Mouse (Mus musculus) lung, postnatal 14 days (tissue): ENCODE measurements at regions not wholly inside any gene's neighbourhood (a gene's known extent, or its start where the extent isn't known, plus 50 kb on each side); places are given as distances from the start of the nearest gene placed in this dataset.
A peak's percentile ranks its signal among the peaks of the same experiment; 100 is the strongest.

Experiments
- DNase-seq: peaks from one replicate; pipeline ENCODE4 v3.0.0; 2021

DNA sequence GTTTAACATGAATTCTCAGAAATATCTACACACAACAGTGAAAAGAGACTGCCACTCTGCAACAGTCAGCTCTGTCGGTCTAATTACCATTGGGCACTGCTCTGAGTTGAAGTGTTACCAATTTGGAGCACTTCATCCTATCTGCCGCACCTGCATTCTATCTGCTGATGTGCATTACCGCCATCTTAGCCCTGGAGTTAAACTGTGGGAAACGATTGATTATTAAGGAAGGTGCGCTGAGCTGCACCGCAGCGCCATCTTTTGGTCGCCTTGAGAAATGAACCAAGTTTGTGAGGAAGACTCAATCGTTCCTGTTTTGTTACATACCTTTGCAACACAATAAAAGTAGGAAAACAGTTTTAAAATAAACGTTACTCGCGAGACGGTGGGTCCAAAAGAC lies 110.5 kb downstream of the Rergl start:
- DNase-seq, result no peak

DNA sequence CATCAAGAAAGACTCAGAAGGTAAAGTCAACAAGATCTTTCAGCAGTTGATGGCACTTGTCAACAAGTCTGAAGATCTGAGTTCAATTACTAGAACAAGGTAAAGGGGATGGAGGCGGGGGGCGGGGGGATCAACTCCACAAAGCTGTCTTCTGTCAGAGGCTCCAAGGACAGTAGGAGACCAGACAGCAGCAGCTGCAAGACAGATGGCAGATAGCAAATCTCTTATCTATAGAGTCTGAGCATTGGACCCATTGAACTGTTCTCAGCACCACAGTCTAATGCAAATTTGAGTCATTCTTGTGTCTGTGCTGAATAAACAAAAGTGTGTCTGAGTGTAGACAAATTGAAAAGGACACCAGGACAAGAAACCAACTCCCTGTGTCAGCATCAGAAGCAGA lies 150.8 kb downstream of the Rergl start:
- DNase-seq, result no peak

DNA sequence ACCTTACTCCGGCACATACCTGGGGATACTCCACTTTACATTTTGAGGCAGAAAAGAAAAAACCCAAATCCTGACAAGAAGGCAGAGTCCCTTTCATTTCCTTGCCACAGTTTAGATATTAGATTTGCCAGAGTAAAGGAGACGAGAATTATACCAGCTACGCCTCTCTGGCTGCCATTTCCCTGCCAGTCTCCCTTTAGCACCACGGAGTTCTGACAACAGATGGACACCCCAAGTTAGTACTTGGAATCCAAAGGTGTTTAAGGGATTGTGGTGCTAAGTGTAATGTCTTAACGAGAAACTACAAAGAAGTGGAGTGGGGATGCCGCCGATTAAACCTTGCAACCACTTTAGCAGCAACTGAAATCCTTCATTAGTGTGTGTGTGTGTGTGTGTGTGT lies 176.6 kb downstream of the Rergl start:
- DNase-seq, result no peak

DNA sequence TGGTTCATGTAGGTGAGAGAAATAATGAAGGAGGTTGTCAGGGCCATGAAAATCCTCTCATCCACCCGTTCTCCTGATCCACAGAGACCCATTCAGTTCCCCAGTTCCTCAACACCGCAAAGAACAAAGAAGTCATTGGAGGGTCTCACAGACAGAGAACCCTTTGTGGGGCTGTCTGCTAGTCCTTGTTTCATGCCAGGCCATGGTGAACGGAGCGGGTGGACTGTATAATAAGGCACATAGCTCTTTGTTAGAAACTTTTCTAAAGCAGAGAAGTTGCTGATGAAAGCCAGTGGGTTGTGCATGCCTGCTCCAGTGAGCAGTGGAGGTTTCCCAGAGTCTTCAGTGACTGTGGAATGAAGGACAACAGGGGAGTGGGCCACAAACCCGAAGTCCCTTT lies 194.1 kb downstream of the Rergl start:
- DNase-seq, result no peak

DNA sequence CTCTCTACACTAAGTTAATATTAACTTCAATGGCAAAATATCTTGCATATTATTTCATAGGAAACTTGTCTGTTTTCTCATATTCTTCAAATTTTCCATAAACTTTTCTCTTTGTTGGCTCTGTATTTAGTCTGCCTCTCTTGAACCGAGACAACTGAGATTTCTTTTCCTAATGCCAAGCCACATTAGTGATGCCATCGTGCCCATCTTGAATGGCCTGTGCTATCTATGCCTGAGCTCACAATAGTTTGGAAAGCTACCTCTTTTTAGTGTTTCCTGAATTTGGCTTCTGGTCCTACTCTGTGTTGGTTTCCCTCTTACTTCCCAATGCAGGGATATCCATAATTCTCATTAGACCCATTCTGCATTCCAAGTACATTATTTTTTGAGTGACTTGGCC lies 197.5 kb downstream of the Rergl start:
- DNase-seq, result no peak

DNA sequence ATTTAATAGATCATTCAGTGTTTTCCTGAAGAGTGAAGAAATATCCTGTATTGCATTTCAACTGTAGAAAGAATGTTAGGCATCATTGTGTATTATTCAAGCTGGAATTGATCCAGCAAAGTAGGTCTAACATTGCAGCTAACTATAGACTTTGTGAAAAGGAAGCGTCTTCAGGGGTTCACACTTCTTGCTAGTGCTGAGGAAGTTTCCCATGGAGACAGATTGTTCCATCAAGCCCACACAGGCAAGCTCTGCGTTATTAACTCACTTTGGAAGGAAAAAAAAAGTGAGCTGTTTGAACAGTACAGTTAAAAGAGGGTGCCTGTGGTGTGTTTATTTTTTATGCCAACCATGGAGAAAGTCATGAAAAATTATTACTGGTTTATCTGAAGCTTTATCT lies 206.1 kb downstream of the Rergl start:
- no peak for DNase-seq

DNA sequence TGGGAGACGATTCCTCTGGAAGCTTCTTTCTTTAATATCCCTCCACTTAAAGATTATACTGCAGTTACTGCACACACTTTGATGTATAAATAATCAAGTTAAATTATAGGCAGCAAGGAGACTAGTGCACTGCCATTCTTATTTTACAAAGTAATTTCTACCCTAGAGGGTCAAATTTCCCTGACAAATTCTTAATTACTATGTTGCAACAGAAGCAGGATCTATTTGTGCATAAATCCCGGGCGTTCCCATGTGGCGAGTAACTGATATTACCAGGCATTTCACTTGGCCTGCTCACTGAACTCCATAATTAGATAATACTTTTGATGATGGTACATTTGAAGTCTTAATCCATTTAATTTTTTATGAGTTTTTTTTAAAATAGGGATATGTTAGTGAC lies 222.7 kb downstream of the Rergl start:
- no peak for DNase-seq

DNA sequence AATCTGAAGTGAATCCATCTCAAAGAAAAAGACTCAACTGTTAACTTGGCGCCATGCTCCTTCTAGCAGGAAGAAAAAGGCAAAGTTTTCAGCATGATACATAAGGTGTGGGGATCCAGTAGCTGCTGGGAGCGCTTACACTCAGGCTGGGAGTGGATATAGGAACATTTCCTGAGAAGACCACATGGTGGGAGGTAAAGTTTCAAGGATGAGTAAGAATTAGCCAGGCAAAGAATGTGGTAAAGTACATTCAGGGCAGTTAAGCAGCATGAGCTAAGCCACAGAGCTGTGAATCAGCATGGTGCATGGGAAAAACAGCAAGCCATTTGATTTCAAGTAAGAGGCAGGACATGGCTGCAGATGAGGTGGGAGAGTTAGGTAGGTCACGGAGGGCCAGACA lies 226.3 kb downstream of the Rergl start:
- no peak for DNase-seq

DNA sequence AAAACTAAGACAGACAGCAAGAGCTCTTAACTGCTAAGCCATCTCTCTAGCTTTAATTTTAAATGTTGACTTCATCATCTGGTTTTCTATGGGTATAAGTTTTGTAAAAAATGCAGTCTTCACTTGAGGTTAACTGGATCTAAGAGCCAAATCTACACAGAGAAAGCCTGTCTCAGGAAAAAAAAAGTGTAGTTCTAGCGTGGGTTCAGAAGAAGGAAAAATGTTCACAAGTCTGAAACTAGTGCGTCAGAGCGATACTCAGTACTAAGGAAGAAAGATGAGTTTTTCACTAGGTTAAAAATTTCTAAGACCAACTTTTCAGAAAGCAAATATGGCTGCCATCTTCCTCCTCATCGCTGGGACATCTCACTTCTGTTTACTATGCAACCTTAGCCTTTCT lies 248.1 kb downstream of the Rergl start:
- no peak for DNase-seq

DNA sequence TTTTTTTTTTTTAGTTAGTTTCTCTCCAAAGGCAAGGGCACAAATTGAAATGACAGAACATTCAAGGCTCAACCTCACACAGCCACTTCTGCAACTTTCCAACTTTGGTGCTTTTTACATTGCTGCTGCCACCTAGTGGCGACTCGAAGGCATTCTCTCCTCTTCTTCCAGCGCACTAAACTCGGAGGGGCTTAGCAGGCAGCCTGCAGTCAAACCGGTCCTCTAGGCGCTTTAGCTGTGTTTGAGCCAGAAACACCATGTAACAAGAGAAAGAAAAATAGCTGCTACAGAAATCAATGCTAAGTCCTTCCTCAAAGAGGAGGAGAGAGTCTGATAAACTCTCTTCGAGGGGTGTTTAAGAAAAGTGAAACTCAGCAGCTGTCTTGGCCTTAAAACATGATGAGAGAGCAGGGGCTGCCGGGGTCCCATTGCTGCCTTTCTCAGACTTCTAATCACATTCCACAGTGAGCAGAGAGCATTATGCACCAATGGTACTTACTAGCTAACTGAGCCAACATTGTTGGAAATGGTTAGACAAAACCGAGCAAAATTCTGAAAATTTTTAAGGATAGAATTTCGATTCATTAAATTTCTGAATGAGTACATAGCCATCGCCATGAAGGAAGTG lies 252.7 kb downstream of the Rergl start:
- peak; percentile 50 for DNase-seq

DNA sequence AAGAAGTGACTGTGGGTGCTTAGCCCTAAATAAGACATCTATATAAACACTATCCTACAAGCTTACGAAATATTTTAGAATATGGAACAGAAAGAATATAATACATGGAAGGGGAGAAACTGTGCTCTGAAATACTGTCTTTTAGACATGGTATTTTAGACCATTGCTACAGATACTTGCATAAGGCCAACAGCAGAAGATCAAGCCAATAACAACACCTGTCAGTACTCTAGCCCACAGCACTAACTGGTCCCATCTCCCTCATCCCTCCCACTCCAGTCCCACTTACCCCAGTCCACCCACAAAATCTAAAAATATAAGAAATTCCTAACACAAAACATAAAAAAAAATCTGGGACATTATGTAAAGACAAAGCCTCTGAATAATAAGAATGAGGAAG lies 275.6 kb downstream of the Rergl start:
- DNase-seq, result no peak

DNA sequence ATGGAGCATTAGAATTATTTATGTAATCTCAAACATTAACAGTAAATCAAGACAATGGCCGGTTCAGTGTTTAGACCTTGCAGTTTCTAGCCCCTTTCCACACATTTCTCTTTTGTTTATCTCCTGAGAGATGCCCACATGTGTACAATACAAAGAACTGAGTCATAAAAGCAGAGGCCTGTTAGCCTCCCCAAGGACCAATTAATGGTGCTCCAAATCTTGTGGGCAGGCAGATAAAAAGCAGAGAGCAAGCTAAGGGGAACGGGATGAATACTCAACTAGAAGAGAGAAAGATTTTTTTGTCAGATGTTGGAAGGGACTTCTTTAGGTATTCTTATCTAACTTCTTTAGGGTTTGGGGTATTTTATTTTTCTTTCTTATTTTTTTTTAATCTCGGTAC lies 287.3 kb downstream of the Rergl start:
- no peak for DNase-seq

DNA sequence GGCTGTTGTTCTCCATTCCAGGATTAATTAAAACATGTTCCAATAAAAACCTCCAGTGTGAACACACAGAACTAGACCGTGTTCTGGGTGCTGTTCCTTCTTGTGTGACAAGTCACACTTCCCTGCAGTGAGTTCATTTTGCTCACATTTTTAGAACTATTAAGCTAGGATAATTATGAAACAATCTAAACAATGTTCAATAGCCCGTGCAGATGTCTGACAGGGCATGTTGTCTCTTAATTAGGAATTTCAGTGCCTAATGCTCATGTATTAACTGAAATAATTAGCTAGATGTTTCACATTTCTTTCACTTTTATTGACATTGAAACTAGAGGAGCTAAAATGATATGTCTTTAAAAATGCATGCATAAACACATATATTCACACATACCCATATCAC lies 291.5 kb downstream of the Rergl start:
- DNase-seq, result no peak

DNA sequence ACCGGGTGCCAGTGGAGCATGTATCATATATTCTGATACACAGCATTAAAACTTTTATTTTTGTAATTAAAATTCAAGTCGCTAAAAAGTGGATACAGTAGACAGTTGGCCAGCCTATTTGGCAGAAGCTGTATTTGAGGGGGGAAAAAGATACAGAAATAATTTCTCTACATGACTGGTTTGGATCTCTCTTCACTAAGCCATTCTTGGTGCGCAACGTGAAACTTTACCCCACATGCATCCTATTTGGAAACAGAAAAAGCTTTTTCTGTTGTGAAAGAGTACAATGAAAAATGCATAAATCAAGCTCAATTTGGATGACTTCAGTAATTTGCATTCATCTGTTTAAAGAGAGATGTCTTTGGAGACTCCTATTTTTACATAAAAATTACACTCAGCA lies 303.2 kb downstream of the Rergl start:
- DNase-seq, result no peak

DNA sequence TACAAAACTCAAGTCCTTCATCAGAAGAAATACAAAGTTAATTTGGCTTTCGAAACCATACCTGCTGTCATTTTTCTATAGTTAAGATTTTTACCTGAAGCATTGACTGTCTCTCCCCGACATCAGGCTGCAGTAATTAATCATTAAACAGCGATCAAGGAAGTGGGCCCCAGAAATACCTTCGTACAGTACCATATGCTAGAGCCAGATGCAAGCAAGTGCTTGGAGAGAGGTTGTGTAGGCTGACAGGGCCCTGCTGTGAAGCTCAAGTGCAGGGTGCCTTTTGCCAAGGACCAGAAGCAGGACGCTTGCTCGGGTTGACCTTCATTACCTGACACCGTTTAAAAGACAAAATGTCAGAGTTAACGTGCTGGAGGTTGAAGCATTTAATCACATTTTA lies 315.3 kb downstream of the Rergl start:
- no peak for DNase-seq

DNA sequence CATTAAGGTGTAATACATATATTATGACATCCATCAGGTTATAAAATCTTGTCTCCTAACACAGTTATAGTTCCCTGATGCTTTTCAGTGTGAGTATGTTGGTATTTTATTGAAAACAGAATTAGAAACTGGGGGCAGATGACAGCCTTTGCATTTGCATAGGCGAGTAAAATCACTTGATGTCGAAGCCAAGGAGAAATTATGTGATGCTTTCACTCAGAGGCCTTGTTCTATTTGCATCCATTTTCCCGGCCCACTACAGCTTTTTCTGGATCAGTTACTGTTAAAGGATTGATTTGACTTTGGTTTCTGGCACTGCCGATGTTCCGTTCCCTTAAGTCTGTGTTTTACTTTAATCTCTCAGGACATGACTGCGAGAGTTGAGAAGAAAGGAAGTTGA lies 341.4 kb downstream of the Rergl start:
- no peak for DNase-seq

DNA sequence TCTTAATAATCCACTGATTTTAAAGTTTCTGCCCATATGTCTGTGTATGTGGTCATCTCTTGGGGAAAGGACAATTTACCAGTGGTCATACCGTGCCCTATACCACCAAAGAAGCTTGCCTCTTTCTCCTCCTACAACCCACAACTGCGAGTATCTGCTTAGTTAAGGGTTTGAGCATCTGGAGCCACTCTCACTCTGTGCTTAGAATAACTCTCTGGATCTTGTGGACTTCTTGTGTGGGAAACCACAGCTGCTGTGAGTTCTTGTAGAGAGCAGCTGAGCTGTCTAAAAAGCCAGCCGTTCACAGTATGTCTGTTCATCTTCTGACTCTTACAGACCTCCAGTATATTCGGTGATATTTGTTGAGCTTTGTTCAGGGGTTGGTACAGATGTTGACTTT lies 342.0 kb downstream of the Rergl start:
- DNase-seq, result no peak

DNA sequence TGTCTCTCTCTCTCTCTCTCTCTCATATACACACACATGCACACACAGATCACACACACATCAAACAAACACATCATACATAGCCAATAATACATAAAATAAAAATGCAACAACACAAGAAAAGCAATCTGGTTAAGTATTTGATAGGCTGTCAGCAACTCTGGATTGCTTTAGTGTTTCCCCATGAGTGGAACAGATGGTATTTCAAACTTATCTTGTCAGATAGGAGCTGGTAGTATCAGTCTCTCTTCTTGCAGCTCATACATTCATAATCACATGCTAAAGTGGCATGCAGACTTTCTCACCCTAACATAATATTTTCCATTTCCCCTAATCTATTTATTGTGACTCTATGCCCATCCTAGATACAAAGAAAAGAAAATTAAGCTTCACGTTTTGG lies 347.0 kb downstream of the Rergl start:
- DNase-seq, result no peak

DNA sequence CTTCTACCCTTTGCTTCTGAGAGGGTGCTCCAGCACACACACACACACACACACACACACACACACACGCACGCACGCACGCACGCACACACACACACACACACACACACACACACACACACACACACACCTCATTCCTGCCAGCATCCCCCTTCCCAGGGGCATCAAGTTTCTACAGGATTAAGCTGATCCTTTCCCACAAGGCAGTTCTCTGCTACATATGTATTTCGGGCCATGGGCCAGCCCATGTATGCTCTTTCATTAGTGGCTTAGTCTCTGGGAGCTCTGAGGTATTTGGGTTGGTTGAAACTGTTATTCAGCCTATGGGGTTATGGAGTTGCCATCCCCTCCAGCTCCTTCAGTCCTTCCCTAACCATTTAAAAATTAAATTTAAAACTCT lies 366.1 kb downstream of the Rergl start:
- no peak for DNase-seq

DNA sequence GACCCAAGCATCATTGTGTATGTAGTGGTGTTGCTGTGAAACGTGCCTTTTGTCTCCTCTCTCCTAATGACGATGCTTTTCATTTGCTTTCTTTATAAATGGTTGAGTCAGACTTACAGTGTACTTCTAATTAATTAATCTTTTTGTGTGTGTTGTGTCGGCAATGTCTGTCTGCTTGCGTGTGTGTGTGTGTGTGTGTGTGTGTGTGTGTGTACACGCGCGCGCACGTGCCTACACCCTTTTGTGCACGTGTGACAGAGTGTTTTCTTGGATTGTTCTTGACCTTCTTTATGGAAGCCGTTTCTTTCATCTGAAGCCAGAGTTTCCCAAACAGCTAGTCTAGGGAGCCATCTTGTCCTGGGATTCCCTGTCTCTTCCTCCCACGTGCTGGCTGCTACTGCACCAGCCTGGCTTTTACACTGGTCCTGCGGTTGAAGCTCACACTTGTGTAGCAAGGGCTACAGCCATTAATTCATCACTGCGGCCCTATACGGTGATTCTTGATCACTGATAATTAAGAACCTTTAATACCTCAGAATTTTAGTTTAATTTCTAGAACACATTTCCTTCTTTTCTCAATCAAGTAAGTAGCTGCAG lies 369.6 kb downstream of the Rergl start:
- no peak for DNase-seq

DNA sequence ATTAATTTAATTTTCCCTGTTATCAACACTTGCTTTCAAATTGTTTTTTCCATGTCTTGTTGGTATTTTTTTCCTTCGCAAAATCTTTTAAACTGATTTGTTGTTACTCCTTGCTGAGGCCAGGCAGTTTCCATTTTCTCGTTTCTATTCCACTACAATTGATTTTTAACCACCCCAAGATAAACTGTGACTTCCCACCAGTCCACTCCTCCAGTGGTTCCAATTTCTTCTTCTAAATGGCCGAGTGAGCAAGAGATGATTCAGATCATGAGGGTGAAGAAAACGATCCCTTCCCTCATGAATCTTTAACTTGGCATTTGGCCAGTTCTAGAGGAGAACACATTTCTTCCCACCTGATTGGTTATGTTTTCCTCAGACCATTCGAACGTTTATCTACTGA lies 393.5 kb downstream of the Rergl start:
- DNase-seq, result no peak

DNA sequence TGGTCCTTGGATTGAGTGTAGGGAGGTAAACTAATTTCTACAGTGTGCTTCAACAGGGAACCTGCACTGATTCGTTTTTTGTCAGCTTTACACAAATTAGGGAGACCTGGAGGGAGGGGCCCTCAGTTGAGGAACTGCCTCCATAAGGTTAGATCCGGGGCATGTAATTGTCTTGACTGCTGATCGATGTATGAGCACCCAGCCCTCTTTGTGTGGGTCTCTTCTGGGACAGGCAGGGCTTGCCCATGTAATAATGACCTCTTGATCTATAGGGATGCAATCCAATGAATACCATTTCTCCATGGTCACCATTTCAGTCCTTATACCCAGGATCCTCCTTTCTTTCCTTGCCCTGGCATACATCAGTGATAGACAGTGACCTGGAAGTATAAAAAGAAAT lies 398.4 kb downstream of the Rergl start:
- DNase-seq, result no peak

DNA sequence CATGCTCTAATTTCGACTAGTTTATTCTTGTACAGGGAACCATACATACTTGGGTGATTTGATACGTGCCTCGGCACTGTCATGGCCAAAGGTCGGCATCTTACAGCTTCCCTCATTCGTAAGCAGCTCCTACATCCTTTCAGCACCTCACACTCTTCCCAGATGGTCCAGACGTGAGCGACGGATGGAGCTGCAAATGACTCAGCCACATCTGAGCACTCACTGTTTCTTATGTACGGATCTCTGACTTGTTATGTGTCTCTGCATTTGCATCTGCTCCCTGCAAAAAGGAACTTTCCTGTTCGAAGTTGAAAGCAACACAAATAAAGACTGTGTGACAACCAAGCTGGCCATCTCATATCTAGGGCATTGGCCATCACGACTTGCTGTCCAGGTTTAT lies 402.5 kb downstream of the Rergl start:
- no peak for DNase-seq

DNA sequence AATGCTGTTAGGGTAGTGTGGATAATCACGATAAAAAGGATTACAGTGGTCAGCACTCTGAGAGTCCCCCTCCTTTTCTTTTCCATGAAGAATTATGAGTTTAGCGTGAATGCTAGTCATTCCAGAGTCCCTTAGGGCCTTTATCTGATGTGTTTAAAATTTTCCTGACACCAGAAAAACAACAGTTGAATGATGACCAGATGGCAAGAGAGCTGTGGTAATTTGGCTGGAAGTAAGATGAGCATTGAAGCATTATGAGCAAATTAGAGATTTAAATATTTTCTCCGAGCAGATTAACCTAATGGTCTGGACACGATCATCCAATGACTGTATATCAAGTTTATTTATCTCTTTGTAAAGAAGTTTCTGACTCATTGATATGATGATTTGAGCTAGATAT lies 417.1 kb upstream of the Igbp1b start:
- no peak for DNase-seq

DNA sequence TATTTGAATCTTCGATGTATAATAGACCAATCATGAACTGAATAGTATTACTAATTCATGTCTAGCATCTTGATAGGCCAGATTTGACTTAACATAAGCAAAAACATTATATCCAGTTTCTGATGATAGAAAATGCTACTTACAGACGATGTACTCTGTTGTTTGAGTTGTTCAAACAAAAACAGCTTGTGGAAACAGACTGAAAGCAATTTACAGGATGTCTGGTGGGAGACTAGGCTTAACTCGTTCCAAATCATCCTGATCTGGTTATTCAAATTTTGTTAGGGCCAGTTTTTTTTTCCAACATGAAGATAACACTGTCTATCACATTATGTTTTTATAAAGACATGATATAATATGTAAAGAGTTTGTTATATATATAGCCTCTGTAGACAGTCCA lies 369.4 kb upstream of the Igbp1b start:
- DNase-seq, result no peak

DNA sequence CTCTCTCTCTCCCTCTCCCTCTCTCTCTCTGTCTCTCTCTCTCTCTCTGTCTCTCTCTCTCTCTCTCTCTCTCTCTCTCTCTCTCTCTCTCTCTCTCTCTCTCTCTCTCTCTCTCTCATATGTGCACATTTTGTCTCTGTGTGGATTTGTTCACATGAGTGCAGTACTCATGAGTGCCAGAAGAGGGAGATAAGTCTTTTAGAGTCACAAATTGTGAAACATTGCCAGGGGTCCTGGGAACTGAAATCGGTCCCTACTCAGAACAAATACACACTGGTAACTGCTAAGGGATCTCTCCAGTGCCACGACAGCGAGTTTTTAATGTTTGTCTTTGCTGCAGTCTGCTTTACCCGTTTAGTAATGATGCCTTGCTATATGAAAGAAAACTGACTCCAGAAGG lies 356.2 kb upstream of the Igbp1b start:
- no peak for DNase-seq
